Comparison of ENCODE assay signal across 3 mouse cellular contexts in the genomic region with DNA sequence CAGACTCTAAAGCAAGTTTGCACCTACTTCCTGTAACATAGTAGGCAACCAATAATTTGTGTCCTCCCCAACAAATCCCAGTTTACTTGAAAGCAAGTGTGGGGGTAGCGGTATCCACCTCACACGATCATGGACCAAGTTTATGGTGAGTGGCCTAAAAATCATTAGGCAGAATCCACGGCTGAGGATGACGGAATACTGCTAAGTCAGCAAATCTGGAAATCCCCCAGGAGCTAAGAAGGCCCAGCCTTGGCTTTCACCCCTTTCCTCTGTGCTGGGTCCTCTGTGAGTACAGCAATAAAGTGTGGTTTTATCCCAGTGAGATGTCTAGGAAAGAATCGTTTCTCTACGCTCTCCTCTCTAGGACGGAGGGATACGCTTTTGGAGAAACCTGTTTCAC.
TF ChIP-seq lines count a peak whose summit lies in the region.

No protein-coding gene starts in this region.

TF ChIP-seq in CH12.LX, 34 proteins besides CTCF, POLR2A, EP300 and RAD21:
- TF ChIP-seq NELFE (IDR thresholded peaks at IDR 0.05; ENCODE audit: low read depth, low read length) (no peak), MAFK (IDR thresholded peaks at IDR 0.05; ENCODE audit: insufficient replicate concordance, low read length) (peak; percentile 88)

TF ChIP-seq in ES-E14, 5 proteins besides CTCF, POLR2A, EP300 and RAD21:
- TF ChIP-seq HCFC1 (IDR thresholded peaks at IDR 0.05; ENCODE audit: borderline replicate concordance, insufficient read depth, low read length): no peak
- TF ChIP-seq MAFK (IDR thresholded peaks at IDR 0.05; ENCODE audit: insufficient read depth, low read depth, low read length): peak; percentile 88

TF ChIP-seq in MEL, 35 proteins besides CTCF, POLR2A, EP300 and RAD21:
- TF ChIP-seq ZKSCAN1 (IDR thresholded peaks at IDR 0.05; ENCODE audit: low read depth, low read length) (no peak), MAFK (IDR thresholded peaks at IDR 0.05; ENCODE audit: borderline replicate concordance, low read depth, low read length) (peak; percentile 42; the same call in 1 of the 2 replicates)
TF ChIP-seq in MEL: peak in this region for 1.
